Mouse (Mus musculus) brown adipose tissue, adult 24 weeks (tissue): ENCODE measurements at regions not wholly inside any gene's neighbourhood (a gene's known extent, or its start where the extent isn't known, plus 50 kb on each side); places are given as distances from the start of the nearest gene placed in this dataset.

ENCODE experiments used
- H3K27ac ChIP-seq: fragments of 200-500 bp; replicated peaks from 2 replicates; pipeline ENCODE4 v1.5.1; 2012; ENCODE audit warnings: low read depth, mild to moderate bottlenecking, low read length
- H3K4me1 ChIP-seq: fragments of 200-500 bp; 2 replicates; pipeline ENCODE4 v1.6.1; 2012; ENCODE audit warnings: low read length, mixed read lengths; ENCODE audit not compliant: control insufficient read depth, insufficient read depth, insufficient read length
- H3K4me3 ChIP-seq: fragments of 200-500 bp; 2 replicates; pipeline ENCODE4 v1.5.1; 2012; ENCODE audit warnings: low read depth, mild to moderate bottlenecking, low read length, moderate library complexity; ENCODE audit not compliant: insufficient read depth

DNA sequence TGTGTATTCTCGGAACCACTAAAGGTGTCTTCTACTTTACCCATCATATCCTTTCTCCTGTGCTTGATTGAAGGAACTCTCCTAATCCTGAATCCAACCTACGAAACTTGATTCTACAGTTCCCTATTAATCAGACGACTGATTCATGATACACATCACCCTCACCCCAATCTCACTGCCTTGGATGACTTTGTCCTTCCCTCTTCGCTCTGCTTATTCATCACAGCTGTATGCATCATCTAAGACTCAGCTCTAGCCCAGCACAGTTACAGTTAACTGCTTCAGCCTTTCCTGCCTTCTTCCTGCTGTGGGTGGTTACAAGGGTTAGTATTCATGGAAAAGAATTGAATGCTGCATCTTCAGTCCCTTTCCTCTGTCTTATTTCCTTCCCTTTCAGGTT is 640.1 kb upstream of the Cited2 start:
- Histone ChIP-seq H3K27ac (no peak overlapping the region), H3K4me1 (no peaks in the 10 kb centered on the region), H3K4me3 (no peak overlapping the region)

DNA sequence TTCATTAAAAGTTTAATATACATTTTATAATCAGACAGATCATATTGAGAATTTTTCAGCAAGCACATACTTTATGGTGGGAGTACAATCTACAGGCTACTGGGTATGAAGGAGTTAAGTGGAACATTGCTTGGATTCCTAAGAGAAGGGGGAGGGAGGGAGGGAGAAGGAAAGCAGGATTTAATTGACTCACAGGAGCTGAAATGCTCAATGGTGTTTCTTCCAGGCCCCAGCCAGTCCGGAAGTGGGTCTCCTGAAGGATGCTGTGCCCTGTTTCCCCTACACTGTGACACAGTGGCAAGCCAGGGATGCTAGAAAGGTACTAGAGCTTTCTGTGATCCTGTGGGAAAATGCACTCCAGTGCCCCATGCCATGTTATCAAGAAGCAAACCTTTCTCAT is 621.0 kb upstream of the Cited2 start:
- H3K4me1 ChIP-seq, result no peaks in the 10 kb centered on the region
- H3K27ac ChIP-seq, result no peak overlapping the region
- H3K4me3 ChIP-seq, result no peak overlapping the region

DNA sequence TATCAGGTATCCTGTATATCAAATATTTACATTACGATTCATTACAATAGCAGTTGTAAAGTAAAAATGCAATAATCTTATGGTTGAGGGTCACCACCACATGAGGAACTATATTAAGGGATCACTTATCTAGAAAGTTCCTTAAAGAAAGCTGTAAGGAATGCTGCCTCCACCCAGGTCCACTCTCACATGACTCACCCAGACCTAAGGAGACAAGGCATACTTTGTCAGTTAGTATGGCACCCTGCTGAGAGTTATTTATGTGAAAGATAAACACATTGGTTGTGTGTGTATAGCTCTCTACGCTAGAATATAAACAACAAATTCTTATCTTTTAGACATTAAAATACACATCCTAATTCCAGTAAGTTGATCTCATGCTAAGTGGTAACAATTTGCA is 619.6 kb upstream of the Cited2 start:
- no peak overlapping the region for H3K27ac ChIP-seq
- no peak overlapping the region for H3K4me3 ChIP-seq
- H3K4me1 ChIP-seq, result no peaks in the 10 kb centered on the region

DNA sequence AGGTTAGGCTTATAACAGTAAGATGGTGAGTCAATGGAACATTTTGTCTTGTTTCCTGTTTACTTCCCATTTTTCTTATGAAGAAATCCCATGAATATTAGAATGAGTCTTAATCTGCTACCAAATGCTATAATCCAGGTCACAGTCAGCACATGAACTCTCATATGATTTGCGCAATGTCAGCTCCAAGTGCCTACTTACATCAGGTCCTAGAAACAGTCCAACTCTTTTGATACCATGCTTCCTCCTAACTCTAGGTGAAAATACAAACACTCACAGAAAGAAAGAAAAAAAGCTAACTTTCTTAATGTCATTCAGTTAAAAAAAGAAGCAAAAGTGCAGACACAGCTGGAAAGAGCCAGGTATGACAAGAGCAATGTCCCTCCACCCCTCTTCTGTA is 616.2 kb upstream of the Cited2 start:
- Histone ChIP-seq H3K27ac (no peak overlapping the region), H3K4me1 (no peaks in the 10 kb centered on the region), H3K4me3 (no peak overlapping the region)

DNA sequence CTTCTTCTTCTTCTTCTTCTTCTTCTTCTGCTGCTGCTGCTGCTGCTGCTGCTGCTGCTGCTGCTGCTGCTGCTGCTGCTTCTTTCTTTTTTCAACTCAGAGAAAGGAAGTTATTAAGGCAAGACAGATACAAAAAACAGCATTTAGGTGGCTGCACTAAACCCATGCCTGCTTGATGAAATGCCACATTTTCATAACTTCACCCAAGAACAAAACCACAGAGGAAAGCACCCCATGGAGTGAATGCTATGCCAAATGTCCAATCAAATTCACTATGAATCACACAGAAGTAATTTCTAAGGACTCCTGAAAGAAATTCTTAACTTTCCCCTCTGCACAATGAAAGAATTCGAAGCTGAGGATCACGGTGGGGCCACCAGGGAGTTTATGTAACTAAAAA is 611.9 kb upstream of the Cited2 start:
- H3K4me1 ChIP-seq, result no peaks in the 10 kb centered on the region
- no peak overlapping the region for H3K4me3 ChIP-seq
- H3K27ac ChIP-seq, result no peak overlapping the region

DNA sequence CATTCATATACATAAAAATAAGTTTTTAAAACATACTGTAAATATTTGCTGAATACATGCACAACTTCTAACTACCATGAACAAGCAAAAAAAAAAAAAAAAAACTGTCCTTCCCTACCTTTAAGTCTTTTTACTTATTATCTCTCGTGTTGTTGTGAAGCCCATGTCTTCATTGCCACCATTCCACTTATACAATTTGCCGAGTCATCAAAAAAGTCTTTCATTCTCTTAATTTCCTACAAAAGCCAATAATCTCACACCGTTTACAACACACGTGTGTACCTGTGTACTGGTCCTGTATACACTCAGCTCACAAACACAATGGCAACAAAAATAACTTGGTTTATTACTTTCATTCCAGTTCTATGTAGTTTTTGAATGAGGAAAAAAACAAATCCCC is 608.2 kb upstream of the Cited2 start:
- no peak overlapping the region for H3K4me3 ChIP-seq
- H3K27ac ChIP-seq, result no peak overlapping the region
- H3K4me1 ChIP-seq, result no peaks in the 10 kb centered on the region

DNA sequence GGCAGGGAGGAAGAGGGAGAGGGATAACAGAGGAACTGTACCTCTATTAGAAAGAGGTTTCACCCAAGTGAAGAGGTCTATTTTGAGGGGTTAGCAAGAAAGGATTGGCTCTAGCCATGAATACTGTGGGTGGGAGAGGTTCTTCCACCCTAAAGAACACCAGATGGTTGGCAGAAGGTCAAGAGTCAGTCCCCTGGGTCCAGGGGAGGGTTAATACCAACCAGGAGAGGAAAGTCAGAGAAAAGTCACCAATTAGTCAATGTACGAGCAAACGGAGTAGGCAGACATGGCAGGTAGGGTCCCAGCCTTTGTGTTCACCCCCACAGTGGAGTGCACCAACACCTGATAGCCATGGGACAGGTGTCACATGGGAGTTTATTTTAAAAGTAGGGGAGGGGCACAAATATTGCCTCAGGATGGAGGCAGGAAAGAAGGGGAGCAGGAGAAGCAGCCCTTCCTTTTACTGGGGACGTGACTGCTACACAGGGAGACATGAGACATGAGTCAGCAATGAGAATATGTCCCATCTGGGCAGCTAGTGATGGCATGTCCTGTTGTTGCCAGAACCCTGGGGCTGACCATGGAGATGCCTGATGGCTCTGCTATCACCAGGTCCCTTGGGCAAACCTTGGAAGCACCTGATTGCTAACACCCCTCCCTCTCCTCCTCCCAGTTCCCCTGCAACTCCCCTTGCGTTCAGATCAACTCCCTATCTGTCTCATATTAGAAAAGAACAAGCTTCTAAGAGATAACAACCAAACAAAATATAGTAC is 593.4 kb upstream of the Cited2 start:
- H3K27ac ChIP-seq, result no peak overlapping the region
- H3K4me1 ChIP-seq, result no peaks in the 10 kb centered on the region; the same call in 1 of the 2 replicates
- no peak overlapping the region for H3K4me3 ChIP-seq

DNA sequence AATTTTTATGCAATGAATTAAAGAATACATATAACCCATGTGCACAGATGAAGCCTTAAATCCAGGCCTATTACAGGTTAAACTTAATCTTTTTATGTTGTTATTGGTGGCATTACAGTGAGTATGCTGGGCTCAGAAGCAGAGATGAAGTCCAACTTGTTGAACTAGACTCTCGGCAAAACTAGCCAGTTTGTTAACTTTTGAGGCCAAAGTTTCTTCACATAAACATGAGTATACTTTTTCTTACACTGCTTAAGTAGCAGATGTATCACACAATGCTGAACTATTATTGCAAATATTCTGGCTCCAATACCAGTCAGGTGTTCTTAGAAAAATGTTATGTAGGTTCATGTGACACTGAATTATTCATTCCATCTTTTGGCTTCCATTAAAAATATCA is 592.4 kb upstream of the Cited2 start:
- Histone ChIP-seq H3K4me3 (no peak overlapping the region), H3K4me1 (no peaks in the 10 kb centered on the region; the same call in 1 of the 2 replicates), H3K27ac (no peak overlapping the region)

DNA sequence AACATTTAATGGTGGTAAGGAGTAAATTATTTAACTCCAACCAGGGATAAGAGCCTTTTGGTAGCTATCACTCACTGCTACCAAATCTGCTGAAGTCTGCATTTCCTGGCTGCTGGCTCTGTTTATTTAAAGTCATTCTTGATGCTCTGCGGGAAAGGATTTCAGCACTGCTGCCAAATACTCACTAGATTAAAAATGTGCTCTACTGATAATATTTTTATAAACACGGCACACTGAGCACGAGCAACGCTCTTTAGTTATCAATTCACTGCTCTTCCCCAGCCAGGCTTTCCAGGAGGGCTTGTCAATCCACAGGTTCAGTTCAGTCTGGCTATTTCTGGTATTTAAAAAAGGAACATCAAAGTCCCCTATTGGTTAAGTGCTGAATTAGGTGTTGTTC is 591.3 kb upstream of the Cited2 start:
- H3K27ac ChIP-seq, result no peak overlapping the region
- H3K4me1 ChIP-seq, result no peaks in the 10 kb centered on the region; the same call in 1 of the 2 replicates
- H3K4me3 ChIP-seq, result no peak overlapping the region

DNA sequence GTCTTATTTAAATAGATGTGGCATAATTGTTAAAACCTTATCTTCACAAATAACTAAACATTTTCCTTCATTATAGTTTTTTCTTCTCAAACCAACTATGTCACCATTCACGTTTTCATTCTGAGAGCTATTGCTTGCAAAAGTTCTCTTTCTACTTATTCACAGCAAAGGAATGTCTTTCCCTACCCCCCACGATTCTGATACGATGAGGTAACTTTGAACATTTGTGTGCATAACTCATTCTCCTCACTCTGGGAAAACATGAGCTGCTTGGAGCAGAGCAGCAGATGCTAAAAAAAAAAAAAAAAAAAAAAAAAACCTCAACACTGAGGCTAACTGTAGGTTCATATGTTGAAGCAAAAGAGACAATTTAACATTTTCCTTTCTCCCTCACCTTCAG is 547.6 kb upstream of the Cited2 start:
- H3K4me1 ChIP-seq, result no peaks in the 10 kb centered on the region
- H3K27ac ChIP-seq, result no peak overlapping the region

DNA sequence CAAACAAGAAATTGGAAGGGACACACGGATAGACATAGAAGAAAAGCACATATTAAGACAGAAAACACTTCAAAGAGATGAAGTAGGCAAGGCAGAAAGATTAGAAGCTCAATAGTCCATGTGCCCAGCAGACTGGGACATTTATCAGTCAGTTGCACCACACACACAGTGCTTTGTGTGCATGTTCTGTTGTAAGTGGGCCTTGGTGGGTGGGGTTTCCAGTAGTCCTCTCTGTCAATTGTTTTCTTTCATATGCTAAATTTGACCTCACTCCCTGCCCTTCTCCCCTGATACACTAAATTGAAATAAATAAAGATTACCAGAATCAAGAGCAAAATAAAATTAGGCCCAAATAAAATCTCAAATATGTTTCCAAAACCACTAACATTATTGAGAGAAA is 546.0 kb upstream of the Cited2 start:
- no peak overlapping the region for H3K27ac ChIP-seq
- no peak overlapping the region for H3K4me3 ChIP-seq
- no peaks in the 10 kb centered on the region for H3K4me1 ChIP-seq

More for the DNA sequence above, 547.6 kb upstream of the Cited2 start:
- no peak overlapping the region for H3K4me3 ChIP-seq

DNA sequence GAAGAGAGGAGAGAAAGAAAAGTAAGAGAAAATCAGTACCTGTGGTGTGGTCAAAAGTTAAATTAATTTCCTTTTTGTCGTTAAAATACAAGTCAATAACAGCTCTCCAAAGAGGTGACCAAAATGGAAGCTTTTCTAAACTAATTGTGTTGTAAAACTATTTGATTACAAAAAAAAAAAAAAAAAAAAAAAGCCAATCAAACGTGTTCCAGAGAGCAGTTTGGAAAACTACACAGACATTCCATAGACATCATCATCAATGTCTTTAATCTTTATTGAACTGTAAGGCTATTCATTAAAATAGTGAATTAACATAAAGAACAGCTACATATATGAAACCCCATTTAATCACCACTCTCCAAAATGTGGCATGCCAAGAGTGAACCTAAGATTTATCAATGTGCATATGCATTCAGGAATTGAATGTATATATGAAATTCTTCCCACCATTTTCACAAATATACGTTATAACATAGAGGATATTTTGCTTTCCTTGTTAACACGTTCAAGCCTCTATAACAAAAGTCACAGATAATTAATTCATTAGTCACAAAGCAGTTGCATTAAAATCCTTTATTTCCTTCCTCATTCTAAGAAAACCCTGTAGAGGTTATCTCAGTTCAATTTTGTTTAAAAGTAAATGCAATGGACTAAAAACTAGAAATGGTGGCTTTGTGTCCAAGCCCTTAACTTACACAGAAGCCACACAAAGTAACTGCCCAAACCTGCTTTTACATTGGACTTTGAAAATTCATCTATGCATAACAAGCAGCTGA is 545.3 kb upstream of the Cited2 start:
- H3K27ac ChIP-seq, result no peak overlapping the region
- H3K4me1 ChIP-seq, result no peaks in the 10 kb centered on the region
- H3K4me3 ChIP-seq, result no peak overlapping the region

DNA sequence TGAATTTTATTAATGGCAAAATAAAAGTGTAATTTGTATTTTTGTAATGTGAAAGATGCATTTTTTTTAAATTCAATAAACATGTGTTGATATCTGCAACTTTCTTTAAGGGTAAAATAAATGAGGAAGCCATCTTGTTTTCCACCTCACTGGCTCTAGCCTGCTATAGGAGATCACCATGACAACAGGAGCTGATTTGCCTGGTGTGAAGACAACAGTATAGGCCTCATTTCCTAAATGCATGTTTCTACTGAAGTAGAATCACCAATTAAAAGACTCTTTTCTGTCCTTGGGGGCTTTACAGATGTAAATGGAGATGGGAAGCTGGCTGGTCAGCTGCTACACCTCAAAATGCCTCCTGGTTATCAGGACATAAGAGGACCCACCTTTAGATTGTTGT is 544.4 kb upstream of the Cited2 start:
- no peaks in the 10 kb centered on the region for H3K4me1 ChIP-seq
- no peak overlapping the region for H3K27ac ChIP-seq
- H3K4me3 ChIP-seq, result no peak overlapping the region

DNA sequence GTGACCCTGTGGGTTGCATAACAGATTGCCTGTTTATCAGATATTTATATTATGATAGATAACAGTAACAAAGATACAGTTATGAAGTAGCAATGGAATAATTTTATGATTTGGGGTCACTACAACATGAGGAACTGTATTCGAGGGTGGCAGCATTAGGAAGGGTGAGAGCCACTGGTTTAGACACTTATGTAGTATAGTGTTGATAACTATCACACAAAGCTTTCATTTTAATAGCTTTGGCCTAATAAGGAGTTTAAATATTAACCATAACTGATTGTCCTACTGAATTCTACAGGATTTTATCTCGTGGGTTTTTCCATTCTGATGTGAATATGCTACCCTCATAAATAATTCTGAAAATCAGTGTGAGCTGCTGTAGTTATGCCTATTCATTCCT is 538.6 kb upstream of the Cited2 start:
- no peak overlapping the region for H3K27ac ChIP-seq
- H3K4me3 ChIP-seq, result no peak overlapping the region
- H3K4me1 ChIP-seq, result no peaks in the 10 kb centered on the region

DNA sequence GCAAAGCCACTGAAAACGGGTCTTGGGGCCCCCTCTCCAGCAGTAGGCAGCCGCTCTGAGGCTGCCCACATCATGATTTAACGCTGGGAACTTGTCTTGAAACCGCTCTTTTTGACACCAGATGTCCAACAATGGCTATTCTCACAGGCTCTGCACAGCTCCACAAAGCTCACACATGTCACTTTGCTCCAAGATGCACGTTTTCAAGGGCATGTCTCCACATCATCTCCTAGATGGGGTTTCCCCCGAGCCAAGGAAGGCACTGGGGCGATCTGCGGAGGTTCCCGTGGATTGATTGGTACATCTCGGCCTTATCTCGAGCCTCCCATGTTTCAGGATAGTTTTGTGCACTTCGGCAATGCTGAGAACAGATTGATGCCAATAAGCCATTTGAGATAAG is 526.8 kb upstream of the Cited2 start:
- H3K27ac ChIP-seq, result no peak overlapping the region
- no peak overlapping the region for H3K4me3 ChIP-seq
- no peaks in the 10 kb centered on the region for H3K4me1 ChIP-seq

DNA sequence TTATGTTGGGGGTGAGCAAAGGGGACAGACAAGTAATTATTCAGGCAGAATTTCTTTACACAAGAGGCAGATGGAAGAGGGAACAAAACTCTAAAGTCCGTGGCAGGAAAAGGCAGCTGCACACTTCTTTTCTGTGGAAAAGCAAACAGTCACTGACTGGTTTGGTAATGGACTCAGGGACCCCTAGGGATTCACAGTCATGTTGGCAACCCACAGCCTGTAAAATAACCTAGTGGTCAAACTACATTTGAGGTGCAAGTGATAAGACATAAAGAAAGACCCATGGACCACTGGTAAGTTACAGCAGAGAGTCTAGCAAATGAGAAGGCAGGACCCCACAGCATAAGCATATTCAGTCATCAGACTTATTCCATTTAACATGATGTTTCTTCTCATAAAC is 526.4 kb upstream of the Cited2 start:
- Histone ChIP-seq H3K4me1 (no peaks in the 10 kb centered on the region), H3K27ac (no peak overlapping the region), H3K4me3 (no peak overlapping the region)
